Mouse (Mus musculus) E14TG2a.4 (cell line): Measurements from ENCODE around the gene Ptger4.
A peak's percentile ranks its signal among the peaks of the same experiment; 100 is the strongest.

Experiments
- H3K27me3 ChIP-seq: 2 replicates; pipeline ENCODE4 v1.6.1; 2014; ENCODE audit warnings: low read length, control low read depth; ENCODE audit not compliant: insufficient read depth
- H3K36me3 ChIP-seq: 2 replicates; pipeline ENCODE4 v1.6.1; 2014; ENCODE audit warnings: low read length, control low read depth; ENCODE audit not compliant: insufficient read depth
- H3K4me1 ChIP-seq: replicated peaks from 2 replicates; pipeline ENCODE4 v1.6.1; 2014; ENCODE audit warnings: low read depth, low read length, control low read depth
- H3K4me3 ChIP-seq: replicated peaks from 2 replicates; pipeline ENCODE4 v1.5.1; 2014; ENCODE audit warnings: mild to moderate bottlenecking, low read length
- H3K9me3 ChIP-seq: 2 replicates; pipeline ENCODE4 v1.6.1; 2014; ENCODE audit warnings: low read length, control low read depth
- CTCF ChIP-seq: conservative IDR thresholded peaks from 2 replicates; pipeline ENCODE4 v1.5.1; 2014; ENCODE audit warnings: low read length
- NANOG ChIP-seq: IDR thresholded peaks from 2 replicates; pipeline ENCODE4 v1.6.1; 2014; ENCODE audit warnings: borderline replicate concordance, low read length, mixed read lengths
- POU5F1 ChIP-seq: IDR thresholded peaks from 2 replicates; pipeline ENCODE4 v1.6.1; 2014; ENCODE audit warnings: low read length, borderline replicate concordance

Gene Ptger4

GRCm38 (mm10) chr15:5194446-5194845 is 49.5 kb downstream of the Ptger4 start:
- H3K4me3 ChIP-seq = no peak overlapping the region
- TF ChIP-seq POU5F1 = no peak
- no peak for TF ChIP-seq CTCF
- TF ChIP-seq NANOG = no peak
- H3K27me3 ChIP-seq = no peaks in the 10 kb centered on the region
- H3K36me3 ChIP-seq = peaks cover 75% of the 10 kb centered on the region
- H3K9me3 ChIP-seq = no peaks in the 10 kb centered on the region
- peaks cover 5% of the 10 kb centered on the region for H3K4me1 ChIP-seq

GRCm38 (mm10) chr15:5193833-5194232 is 50.2 kb downstream of the Ptger4 start:
- TF ChIP-seq CTCF = peak; percentile 42
- TF ChIP-seq NANOG = no peak
- TF ChIP-seq POU5F1 = no peak
- no peaks in the 10 kb centered on the region for H3K9me3 ChIP-seq
- H3K4me3 ChIP-seq = no peak overlapping the region
- no peaks in the 10 kb centered on the region for H3K27me3 ChIP-seq
- H3K4me1 ChIP-seq = peaks cover 11% of the 10 kb centered on the region
- H3K36me3 ChIP-seq = peaks cover 78% of the 10 kb centered on the region

- Histone ChIP-seq H3K36me3 (peaks cover 45% of the 10 kb centered on the region), H3K4me1 (peaks cover 26% of the 10 kb centered on the region), H3K9me3 (no peaks in the 10 kb centered on the region), H3K4me3 (no peak overlapping the region), H3K27me3 (no peaks in the 10 kb centered on the region)
- no peak for TF ChIP-seq POU5F1
- TF ChIP-seq NANOG = no peak
- no peak for TF ChIP-seq CTCF
Measured at GRCm38 (mm10) chr15:5189504-5190093, 54.4 kb downstream of the Ptger4 start.

GRCm38 (mm10) chr15:5188029-5188428 is 56.0 kb downstream of the Ptger4 start:
- no peaks in the 10 kb centered on the region for H3K27me3 ChIP-seq
- H3K4me1 ChIP-seq = peaks cover 35% of the 10 kb centered on the region
- H3K4me3 ChIP-seq = no peak overlapping the region
- H3K36me3 ChIP-seq = peaks cover 41% of the 10 kb centered on the region
- H3K9me3 ChIP-seq = no peaks in the 10 kb centered on the region
- TF ChIP-seq CTCF (no peak), POU5F1 (no peak), NANOG (no peak)

GRCm38 (mm10) chr15:5187116-5187515 is 56.9 kb downstream of the Ptger4 start:
- Histone ChIP-seq H3K9me3 (no peaks in the 10 kb centered on the region), H3K36me3 (peaks cover 39% of the 10 kb centered on the region), H3K27me3 (no peaks in the 10 kb centered on the region), H3K4me1 (peaks cover 35% of the 10 kb centered on the region), H3K4me3 (no peak overlapping the region)
- TF ChIP-seq NANOG = no peak
- no peak for TF ChIP-seq CTCF
- TF ChIP-seq POU5F1 = no peak

- Histone ChIP-seq H3K36me3 (peaks cover 41% of the 10 kb centered on the region), H3K4me1 (peaks cover 35% of the 10 kb centered on the region), H3K9me3 (no peaks in the 10 kb centered on the region), H3K27me3 (no peaks in the 10 kb centered on the region), H3K4me3 (peak overlapping the region; percentile 96)
- no peak for TF ChIP-seq POU5F1
Measured at GRCm38 (mm10) chr15:5186293-5186675, 57.7 kb downstream of the Ptger4 start.

GRCm38 (mm10) chr15:5185366-5186292 is 58.4 kb downstream of the Ptger4 start, which contains the start of gene Ttc33:
Ttc33 (plus strand) TSS chr15:5185525.
- Histone ChIP-seq H3K4me1 (peaks cover 35% of the 10 kb centered on the region), H3K9me3 (no peaks in the 10 kb centered on the region), H3K4me3 (peak within 1 kb of the TSS; percentile 96), H3K36me3 (peaks cover 35% of the 10 kb centered on the region), H3K27me3 (no peaks in the 10 kb centered on the region)
- TF ChIP-seq CTCF = no peak
- TF ChIP-seq POU5F1 = no peak
- TF ChIP-seq NANOG = no peak

- peak overlapping the region; percentile 96 for H3K4me3 ChIP-seq
- H3K4me1 ChIP-seq = peaks cover 35% of the 10 kb centered on the region
- H3K36me3 ChIP-seq = peaks cover 33% of the 10 kb centered on the region
- no peaks in the 10 kb centered on the region for H3K27me3 ChIP-seq
- H3K9me3 ChIP-seq = no peaks in the 10 kb centered on the region
- TF ChIP-seq POU5F1 = no peak
- no peak for TF ChIP-seq CTCF
- no peak for TF ChIP-seq NANOG
Measured at GRCm38 (mm10) chr15:5184668-5185330, 59.2 kb downstream of the Ptger4 start.
